Mouse (Mus musculus): Measurements from ENCODE around the gene Gadd45gip1.
A peak's percentile ranks its signal among the peaks of the same experiment; 100 is the strongest.

Gadd45gip1 gene

DNA sequence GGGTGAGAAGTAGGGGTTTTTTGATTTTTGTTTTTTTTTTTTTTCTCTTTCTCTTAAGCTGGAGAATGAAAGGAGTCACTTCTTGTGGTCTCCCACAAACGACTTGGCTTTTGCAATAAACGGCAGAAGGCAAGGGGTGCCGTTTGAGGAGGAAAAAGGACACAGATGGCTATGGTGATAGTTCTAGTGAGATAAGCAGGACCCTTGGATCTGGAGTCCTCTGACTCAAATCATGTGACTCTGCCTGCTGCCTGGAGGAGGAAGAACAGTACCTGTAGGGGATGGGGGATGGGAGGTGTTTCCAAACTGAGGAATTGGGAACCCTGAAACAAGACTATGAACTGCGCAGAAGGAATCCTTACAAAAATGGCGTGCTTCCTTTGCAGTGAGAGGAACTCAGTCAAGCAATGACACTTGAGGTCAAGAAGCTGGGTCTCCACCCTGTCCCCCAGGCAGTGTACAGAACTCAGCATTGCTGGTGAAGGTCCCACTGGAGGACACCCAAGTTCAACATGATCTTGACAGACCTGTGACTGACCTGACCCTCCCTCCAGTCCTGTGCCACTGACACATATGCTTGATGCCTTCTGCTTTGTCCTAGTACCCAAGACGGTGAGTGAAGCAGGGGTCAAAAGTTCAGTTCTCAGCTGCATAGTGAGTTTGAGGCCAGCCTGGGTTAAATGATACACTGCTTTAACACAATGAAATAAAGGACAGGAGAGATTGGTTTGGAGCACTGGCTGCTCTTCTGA lies 16.5 kb downstream of the Gadd45gip1 start:
- no peak for DNase-seq (ENCODE audit: low spot score in 2 of 2)

DNA sequence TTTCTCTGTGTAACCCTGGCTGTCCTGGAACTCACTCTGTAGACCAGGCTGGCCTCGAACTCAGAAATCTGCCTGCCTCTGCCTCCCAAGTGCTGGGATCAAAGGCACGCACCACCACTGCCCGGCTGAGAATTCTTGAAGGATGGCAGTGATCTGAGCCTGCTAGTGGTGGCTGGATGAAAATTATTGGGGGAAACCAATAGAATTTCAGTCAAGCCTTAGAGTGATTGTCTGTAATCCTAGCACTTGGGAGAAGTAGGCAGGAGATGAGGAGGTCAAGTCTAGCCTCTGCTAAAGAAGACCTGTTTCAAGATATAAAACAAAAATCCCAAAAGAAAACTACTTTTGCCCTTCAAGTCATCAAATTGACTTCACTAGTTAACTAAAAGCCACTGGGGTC lies 25.1 kb downstream of the Gadd45gip1 start:
- no peak for DNase-seq (ENCODE audit: low spot score in 2 of 2)

DNA sequence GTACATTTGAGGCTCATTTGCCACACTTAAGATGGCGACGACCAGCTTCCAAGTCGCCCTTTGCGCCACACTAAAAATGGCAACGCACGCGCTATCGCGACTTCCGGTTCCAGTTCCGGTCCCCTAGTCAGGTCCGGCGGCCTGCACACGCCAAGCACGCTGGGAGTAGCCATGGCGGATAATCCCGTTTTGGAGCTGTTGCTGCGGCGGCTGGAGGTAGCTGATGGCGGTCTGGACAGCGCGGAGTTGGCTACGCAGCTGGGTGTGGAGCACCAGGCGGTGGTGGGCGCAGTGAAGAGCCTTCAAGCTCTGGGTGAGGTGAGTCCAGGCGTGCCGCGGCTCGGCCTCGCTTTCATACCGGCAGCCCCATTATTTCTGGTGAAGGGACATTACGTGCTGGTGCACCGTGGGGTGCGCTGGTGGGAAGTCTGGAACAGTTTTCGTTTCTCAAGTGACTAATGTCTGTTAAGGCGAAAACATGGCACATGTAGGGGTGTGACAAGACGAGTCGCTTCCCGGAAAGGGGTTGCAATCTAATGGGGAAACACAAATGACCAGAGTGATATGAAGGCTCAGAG lies 25.6 kb downstream of the Gadd45gip1 start, which contains the start of gene Farsa:
Farsa (plus strand) TSS at position 126 of the 578 bp plus-strand sequence.
- DNase-seq (ENCODE audit: low spot score in 2 of 2), result peak; percentile 79 to 89

DNA sequence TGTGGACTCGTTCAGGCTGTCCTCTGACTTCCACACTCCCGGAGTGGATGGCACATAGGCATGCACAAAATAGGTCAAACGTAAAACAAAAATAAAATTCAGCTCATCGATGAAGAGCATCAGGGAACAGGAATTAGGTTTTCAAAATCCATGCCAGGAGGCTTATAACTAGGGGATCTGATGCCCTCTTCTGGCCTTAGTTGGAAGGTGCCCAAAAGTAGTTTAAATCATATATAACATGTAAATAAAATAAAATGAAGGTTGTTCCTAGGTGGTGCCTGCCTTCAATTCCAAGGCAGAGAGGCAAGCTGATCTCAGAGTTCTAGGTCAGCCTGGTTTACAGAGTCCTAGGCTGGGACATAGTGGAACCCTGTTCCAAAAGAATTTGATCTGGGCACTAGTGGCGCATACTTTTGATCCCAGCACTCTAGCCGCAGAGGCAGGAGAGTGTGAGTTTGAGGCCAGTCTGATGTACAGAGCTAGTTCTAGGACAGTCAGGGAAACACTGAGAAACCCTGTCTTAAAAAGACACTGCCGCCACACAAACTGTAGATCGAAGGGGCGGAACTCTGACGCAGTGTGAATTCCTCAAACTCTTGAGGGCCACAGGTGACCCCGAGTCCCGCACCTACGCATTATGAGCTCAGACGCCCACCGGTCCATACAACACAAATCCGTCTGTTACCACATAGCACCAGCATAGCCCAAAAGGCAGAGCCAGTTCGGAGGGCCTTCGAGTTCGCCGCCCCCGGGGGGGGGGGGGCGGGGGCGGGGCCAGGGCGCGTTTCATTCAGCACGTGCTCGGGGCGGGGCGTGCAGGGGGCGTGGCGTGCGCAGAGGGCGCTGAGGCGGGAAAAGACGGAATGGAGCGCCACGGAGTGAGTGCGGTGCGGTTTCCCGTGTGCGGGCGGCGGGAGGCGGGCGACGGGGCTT lies 40.3 kb downstream of the Gadd45gip1 start, which contains the start of gene Syce2:
Syce2 (plus strand) TSS at position 736 of the 933 bp plus-strand sequence.
- DNase-seq (ENCODE audit: low spot score in 2 of 2), result peak; percentile 37 to 68

DNA sequence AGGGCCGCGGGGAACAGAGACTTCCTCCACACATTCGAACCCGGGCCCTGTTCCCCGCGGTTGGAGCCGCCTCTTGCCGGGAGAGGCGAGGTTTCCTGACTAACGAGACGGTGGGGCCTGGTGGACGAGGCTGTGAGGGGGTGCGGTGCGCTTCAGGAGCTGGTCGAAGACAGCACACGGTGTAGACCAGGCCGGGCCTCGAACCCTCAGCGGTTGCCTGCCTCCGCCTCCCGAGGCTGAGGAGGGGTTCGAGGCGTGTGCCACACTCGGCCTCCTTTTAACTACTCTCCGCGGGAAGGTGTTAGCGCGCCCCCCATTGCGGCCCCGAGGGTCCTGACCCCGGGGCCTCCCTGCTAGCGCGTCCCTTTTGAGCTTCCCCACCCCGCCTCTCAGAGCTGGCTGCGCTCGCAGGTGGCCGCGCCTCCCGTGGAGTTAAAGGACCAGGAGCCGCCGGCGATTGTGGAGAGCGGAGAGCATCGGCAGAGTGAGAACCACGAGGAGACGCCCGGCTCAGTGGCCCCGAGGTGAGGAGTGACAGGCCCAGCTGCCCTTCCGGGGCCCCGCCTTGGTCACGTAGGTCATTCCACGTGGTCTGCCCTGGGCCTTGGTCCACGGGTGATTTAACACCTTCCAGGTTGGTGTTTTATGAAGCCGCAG lies 41.1 kb downstream of the Gadd45gip1 start:
- DNase-seq (ENCODE audit: low spot score in 2 of 2), result peak in 1 of 2 experiments; percentile 24

DNA sequence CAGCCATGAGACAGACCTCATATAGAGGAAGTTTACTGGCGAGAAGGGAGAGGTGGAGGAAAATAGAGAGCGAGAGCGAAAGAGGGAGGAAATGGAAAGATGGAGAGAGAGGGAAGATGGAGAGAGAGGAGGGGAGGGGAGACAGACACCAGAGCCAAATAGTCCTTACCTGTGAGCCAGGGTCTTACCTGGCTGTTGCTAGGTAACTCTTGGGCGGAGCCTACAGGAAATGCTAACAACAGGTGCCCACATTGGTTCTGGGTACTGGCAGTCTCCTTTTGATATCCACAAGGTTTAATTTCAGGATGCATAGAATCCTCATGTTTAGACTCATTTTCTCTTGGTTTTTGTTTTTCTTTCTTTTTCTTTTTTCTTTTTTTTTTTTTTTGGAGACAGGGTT lies 41.7 kb downstream of the Gadd45gip1 start:
- no peak for DNase-seq (ENCODE audit: low spot score in 2 of 2)

DNA sequence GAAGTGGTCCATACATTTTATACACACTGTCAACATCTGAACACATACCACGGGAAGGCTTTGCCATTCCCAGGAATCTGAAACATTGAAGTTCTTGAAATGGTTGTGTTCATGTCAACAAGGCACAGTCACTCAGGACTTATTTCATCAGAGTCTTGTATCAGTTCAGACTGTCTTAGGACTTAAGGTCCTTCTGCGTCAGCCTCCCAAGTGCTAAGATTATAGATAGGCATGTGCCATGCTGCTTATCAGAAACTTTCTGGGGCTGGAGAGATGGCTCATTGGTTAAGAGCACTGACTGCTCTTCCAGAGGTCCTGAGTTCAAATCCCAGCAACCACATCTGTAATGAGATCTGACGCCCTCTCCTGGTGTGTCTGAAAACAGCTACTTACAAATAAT lies 43.0 kb downstream of the Gadd45gip1 start:
- DNase-seq (ENCODE audit: low spot score in 2 of 2), result no peak

DNA sequence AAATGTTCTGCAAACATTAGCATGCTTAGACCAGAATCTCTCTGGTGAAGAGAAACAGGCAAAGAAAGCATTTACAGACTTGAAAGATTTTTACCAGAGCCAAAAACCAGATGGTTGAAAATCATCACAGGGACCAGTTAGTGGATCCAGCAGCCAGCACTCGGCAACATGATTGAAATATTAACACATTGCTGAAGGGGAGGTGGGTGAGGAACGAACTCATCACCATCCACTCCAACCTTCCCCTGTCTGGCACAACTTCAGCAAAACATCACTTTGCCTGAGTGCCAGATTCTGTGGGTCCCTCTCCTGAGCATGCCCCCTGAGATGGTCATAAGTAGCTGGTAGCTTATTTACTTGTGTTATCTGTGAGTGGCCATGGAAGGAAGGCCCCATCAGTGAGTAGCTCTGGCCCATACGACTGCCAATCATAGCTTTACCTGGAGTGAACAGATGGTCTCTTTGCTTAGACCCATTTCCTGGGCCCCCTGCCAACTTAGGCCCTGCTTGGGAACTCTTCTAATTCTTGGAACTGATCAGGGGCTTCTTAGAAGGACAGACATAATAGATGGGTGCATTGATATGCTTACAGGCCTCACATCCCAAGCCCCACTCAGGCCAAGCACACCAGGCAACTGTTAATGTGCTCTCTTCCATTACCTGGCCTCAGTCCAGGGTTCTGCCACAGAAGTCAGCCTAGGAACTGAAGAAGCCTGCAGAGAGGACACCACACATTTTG lies 46.1 kb downstream of the Gadd45gip1 start:
- peak in 1 of 2 experiments; percentile 55 for DNase-seq (ENCODE audit: low spot score in 2 of 2)

DNA sequence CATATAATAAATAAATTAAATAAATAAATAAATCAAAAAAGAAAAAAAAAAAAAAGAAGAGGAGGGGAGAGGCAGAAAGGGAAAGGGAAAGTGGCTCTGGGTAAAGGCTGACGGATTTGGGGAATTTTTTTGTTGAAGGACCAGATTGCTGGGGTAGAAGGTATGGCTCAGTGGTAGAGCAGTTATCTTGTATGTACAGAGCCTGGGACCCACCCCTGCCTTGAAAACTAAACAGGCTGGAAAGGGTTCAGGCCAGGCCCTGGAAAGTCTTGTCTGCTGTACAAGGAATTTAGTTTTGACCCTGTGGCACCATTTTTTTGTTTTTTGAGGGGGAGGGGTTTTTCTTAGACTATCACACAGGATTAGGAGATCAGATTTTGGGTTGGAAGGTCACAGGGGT lies 47.6 kb downstream of the Gadd45gip1 start:
- DNase-seq (ENCODE audit: low spot score in 2 of 2), result no peak

DNA sequence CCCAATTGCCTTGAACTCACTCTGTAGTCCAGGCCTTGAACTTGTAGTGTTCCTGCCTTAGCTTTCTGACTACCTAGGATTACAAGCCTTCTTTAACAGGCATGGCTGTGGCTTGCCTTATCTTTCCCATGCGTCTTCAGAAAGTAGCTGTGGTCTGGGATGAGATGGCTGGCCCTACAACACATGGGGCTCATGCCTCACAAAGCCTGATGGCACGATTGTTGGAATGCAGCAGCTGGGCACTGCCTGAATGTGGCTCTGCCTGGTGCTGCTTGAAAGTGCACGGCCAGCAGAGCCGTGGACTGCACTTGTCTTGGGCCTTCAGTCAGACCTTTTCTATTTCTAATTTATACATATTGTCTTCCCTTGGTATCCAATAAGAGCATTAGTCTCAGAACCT lies 53.4 kb downstream of the Gadd45gip1 start:
- DNase-seq (ENCODE audit: low spot score in 2 of 2), result no peak

All from cerebellum, postnatal 4 days (tissue).